Mouse (Mus musculus): ENCODE measurements around the gene Bcl7c.

- TF ChIP-seq POLR2A (IDR thresholded peaks at IDR 0.05; ENCODE audit: insufficient read depth, low read depth, low read length), result no peak
- no peak for TF ChIP-seq EP300 (IDR thresholded peaks at IDR 0.05; ENCODE audit: insufficient read depth, low read depth, low read length)
- peak; percentile 72 for TF ChIP-seq CTCF (IDR thresholded peaks at IDR 0.05)
These were observed 51.8 kb downstream of the Bcl7c start for GRCm38 (mm10) chr7:127656946-127657345.
